Mouse (Mus musculus) kidney, postnatal 36 days (tissue): ENCODE measurements around the gene AI854703.
A peak's percentile ranks its signal among the peaks of the same experiment; 100 is the strongest.

ENCODE experiments used
- DNase-seq, 2 experiments: peaks; one replicate each; pipeline ENCODE4 v3.0.0; 2021 to 2022; ENCODE audit warnings: mixed read lengths in 2 of 2

The AI854703 gene

GRCm38 (mm10) chr6:48626464-48626863 lies at the start of gene AI854703:
TSS of gene AI854703 (plus strand) at chr6:48626764.
- no peak for DNase-seq

- no peak for DNase-seq
Measured at GRCm38 (mm10) chr6:48578736-48579135, 47.8 kb upstream of the AI854703 start.

- no peak for DNase-seq
Measured at GRCm38 (mm10) chr6:48579215-48579648, 47.3 kb upstream of the AI854703 start.

- DNase-seq, result no peak
Measured at GRCm38 (mm10) chr6:48581257-48581656, 45.3 kb upstream of the AI854703 start.

GRCm38 (mm10) chr6:48582037-48582436 lies 44.5 kb upstream of the AI854703 start:
- DNase-seq, result peak; percentile 63 to 64

- no peak for DNase-seq
Measured at GRCm38 (mm10) chr6:48589194-48589750, 37.3 kb upstream of the AI854703 start, which contains the start of gene Gm45021. TSS of gene Gm45021 (plus strand) at chr6:48589610.

- peak in 1 of 2 experiments; percentile 52 for DNase-seq
Measured at GRCm38 (mm10) chr6:48591221-48591845, 35.2 kb upstream of the AI854703 start.

- no peak for DNase-seq
Measured at GRCm38 (mm10) chr6:48591871-48592270, 34.7 kb upstream of the AI854703 start.

- peak; percentile 96 to 98 for DNase-seq
Measured at GRCm38 (mm10) chr6:48593158-48594042, 33.2 kb upstream of the AI854703 start, which contains the start of the genes Repin1 and Gm44965. TSS of gene Repin1 (plus strand) at chr6:48593883. TSS of gene Gm44965 (plus strand) at chr6:48593941.

GRCm38 (mm10) chr6:48594043-48594738 lies 32.4 kb upstream of the AI854703 start:
- peak; percentile 68 to 69 for DNase-seq

- DNase-seq, result peak; percentile 57
Measured at GRCm38 (mm10) chr6:48595278-48595677, 31.3 kb upstream of the AI854703 start.

- DNase-seq, result no peak
Measured at GRCm38 (mm10) chr6:48596545-48597232, 29.9 kb upstream of the AI854703 start.

GRCm38 (mm10) chr6:48597233-48597625 lies 29.3 kb upstream of the AI854703 start:
- no peak for DNase-seq

- DNase-seq, result no peak
Measured at GRCm38 (mm10) chr6:48600594-48600993, 26.0 kb upstream of the AI854703 start.

- DNase-seq, result peak; percentile 99
Measured at GRCm38 (mm10) chr6:48601271-48602079, 25.1 kb upstream of the AI854703 start, which contains the start of gene Zfp775. TSS of gene Zfp775 (plus strand) at chr6:48602063.

GRCm38 (mm10) chr6:48602080-48602741 lies 24.4 kb upstream of the AI854703 start:
- DNase-seq, result peak; percentile 43 to 61

- no peak for DNase-seq
Measured at GRCm38 (mm10) chr6:48608124-48608523, 18.4 kb upstream of the AI854703 start.

- DNase-seq, result no peak
Measured at GRCm38 (mm10) chr6:48609512-48609911, 17.1 kb upstream of the AI854703 start.

- no peak for DNase-seq
Measured at GRCm38 (mm10) chr6:48610657-48611056, 15.9 kb upstream of the AI854703 start.

- no peak for DNase-seq
Measured at GRCm38 (mm10) chr6:48613464-48613863, 13.1 kb upstream of the AI854703 start.

GRCm38 (mm10) chr6:48614756-48615155 lies 11.8 kb upstream of the AI854703 start:
- DNase-seq, result no peak
